Mouse (Mus musculus) heart, embryonic 10.5 days (tissue): ENCODE results near the gene Usp17la. TPM values are rescaled to one million over a fixed set of nuclear protein-coding genes. Genes with fewer than 3 reads are reported as not detected.
"Not testable (repeated sequence)": the region's sequence is repeated elsewhere in the genome, so short reads cannot be mapped to it uniquely, and the experiment has no call there.

Experiments
- DNase-seq: peaks from one replicate; pipeline ENCODE4 v3.0.0-alpha.2; 2017; ENCODE audit warnings: low spot score
- H3K27ac ChIP-seq: fragments of 300-500 bp; sonication (generic); 2 replicates; pipeline ENCODE4 v1.5.1; 2016; ENCODE audit warnings: mild to moderate bottlenecking
- H3K27me3 ChIP-seq: fragments of 300-500 bp; sonication (generic); 2 replicates; pipeline ENCODE4 v1.6.1; 2016; ENCODE audit warnings: mild to moderate bottlenecking; ENCODE audit not compliant: poor library complexity, insufficient read depth, severe bottlenecking
- H3K36me3 ChIP-seq: fragments of 300-500 bp; sonication (generic); 2 replicates; pipeline ENCODE4 v1.6.1; 2016; ENCODE audit warnings: mild to moderate bottlenecking, moderate library complexity
- H3K4me1 ChIP-seq: fragments of 300-500 bp; sonication (generic); 2 replicates; pipeline ENCODE4 v1.6.1; 2016; ENCODE audit warnings: mild to moderate bottlenecking
- H3K4me3 ChIP-seq: fragments of 300-500 bp; sonication (generic); 2 replicates; pipeline ENCODE4 v1.5.1; 2016; ENCODE audit warnings: mild to moderate bottlenecking, moderate library complexity
- H3K9me3 ChIP-seq: fragments of 300-500 bp; sonication (generic); 2 replicates; pipeline ENCODE4 v1.6.1; 2016; ENCODE audit warnings: mild to moderate bottlenecking, moderate library complexity
- WGBS: fragments of 180-500 bp; shearing (Covaris S2); methylation state at CpG from one replicate; pipeline ENCODE4 v1.1.7; 2016; 5-methylcytosine and 5-hydroxymethylcytosine counted together
- polyA plus RNA-seq: library from polyadenylated mRNA; unstranded; fragments of >200 nt; fragmentation: Nextera tagmentation; extraction: Ambion mirVana; gene quantifications from 2 replicates; pipeline ENCODE4 v1.2.1, GENCODE M21; 2016

Usp17la gene
- not detected in 2 replicates for polyA plus RNA-seq

DNA sequence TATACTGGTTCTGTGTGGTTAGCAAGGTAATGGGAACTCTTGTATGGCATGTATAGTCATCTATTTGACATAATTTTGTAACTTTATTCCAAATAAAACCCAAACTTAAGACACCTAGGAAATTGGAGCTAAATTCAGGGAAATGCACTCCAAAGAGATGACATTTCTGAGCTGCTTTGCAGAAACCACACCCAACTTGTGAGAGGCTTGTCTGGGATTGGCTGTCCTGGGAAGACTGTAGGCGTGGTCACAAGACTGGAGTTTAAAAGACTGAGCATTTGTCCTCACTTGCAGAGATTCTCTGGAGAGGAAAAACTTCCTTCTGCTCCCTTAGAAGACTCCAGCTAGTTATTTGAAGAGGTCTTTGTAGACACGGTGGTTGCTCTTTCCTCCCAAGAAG is at the start of gene Usp17la:
TSS of gene Usp17la (plus strand) at position 301 of the 400 bp plus-strand sequence.
- WGBS = 78% methylated on average over 2 of the region's 2 CpGs
- H3K27ac ChIP-seq, H3K27me3 ChIP-seq: not testable (repeated sequence)

DNA sequence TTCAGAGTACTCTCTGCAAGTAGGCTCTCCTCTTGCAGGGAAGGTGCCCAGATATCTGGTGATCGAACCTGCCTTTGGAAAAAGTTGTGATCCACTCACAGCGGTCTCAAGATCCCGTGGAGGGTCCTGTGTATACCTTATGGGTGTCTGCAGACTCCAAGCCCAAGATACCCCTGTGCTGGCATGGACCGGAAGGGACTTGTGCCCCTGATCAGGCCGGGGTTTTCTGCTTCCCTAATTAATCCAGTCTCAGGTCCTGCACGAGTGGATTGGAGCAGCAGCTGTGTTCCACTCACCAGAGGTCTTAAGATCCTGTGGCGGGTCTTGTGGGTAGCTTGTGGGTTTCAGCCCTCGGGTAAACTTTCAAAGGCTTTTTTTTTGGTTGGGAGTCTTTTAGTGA is 46.5 kb upstream of the Usp17la start:
- H3K27me3 ChIP-seq, H3K9me3 ChIP-seq, H3K4me3 ChIP-seq, H3K27ac ChIP-seq, H3K4me1 ChIP-seq, H3K36me3 ChIP-seq: not testable (repeated sequence)
- peak; percentile 73 for DNase-seq
- WGBS = 80% methylated on average over 8 of the region's 8 CpGs

More for the DNA sequence above, at the start of gene Usp17la:
- not testable (repeated sequence) for H3K36me3 ChIP-seq, H3K4me1 ChIP-seq, DNase-seq, H3K4me3 ChIP-seq, H3K9me3 ChIP-seq

DNA sequence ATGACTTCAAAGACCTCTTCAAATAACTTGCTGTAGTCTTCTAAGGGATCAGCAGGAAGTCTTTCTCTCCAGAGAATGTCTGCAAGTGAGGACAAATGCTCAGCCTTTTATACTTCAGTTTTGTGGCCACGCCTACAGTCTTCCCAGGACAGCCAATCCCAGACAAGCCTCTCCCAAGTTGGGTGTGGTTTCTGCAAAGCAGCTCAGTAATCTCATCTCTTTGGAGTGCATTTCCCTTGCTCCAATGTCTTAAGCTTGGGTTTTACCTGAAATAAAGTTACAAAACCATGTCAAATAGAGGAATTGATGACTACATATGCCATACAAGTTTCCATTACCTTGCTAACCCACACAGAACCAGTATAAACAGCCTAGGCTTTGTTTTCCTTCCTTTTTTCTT is 14.3 kb upstream of the Usp17la start, which contains the start of gene Usp17lb:
TSS of gene Usp17lb (minus strand) at position 101 of the 400 bp plus-strand sequence.
- no peak for DNase-seq
- H3K9me3 ChIP-seq = no peaks in the 10 kb centered on the region
- no peaks in the 10 kb centered on the region for H3K27me3 ChIP-seq
- no peaks in the 10 kb centered on the region for H3K4me1 ChIP-seq
- H3K4me3 ChIP-seq = no peak within 1 kb of the TSS
- no peak within 1 kb of the TSS for H3K27ac ChIP-seq
- 66% methylated on average over 1 of the region's 1 CpGs for whole genome bisulfite sequencing
- H3K36me3 ChIP-seq = no peaks in the 10 kb centered on the region

DNA sequence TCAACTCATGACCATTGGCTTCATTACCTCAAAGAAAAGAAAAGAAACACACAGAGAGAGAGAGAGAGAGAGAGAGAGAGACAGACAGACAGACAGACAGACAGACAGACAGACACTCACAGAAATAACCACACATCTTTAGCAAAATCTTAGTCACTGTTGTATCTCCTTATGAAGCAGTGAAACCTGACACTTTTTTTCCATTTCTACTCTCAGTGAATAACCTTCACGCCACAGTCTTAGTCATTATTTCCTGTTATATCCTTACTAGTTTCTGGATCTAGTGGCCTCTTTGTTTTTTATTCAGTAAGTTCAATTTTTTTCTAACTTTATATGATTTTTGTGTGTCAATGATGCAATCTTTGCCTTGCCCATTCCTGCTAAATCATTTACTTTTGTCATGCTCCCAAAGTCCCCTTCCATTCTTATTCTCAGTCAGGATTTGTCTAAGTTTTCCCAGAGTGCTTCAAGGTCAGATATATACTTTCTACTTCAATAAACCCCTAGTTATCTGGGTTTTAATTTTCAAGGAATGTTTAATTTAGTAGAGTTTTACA is 13.0 kb upstream of the Usp17la start:
- H3K27me3 ChIP-seq = no peaks in the 10 kb centered on the region
- no peaks in the 10 kb centered on the region for H3K36me3 ChIP-seq
- WGBS = 78% methylated on average over 1 of the region's 1 CpGs
- no peak overlapping the region for H3K4me3 ChIP-seq
- no peaks in the 10 kb centered on the region for H3K9me3 ChIP-seq
- no peak for DNase-seq
- H3K4me1 ChIP-seq = no peaks in the 10 kb centered on the region
- no peak overlapping the region for H3K27ac ChIP-seq

GRCm38 (mm10) chr7:104851546-104851945 is 5.3 kb upstream of the Usp17la start:
- not testable (repeated sequence) for H3K27me3 ChIP-seq, H3K4me1 ChIP-seq, DNase-seq, H3K4me3 ChIP-seq, H3K36me3 ChIP-seq, H3K27ac ChIP-seq, H3K9me3 ChIP-seq
- WGBS = 76% methylated on average over 2 of the region's 2 CpGs

DNA sequence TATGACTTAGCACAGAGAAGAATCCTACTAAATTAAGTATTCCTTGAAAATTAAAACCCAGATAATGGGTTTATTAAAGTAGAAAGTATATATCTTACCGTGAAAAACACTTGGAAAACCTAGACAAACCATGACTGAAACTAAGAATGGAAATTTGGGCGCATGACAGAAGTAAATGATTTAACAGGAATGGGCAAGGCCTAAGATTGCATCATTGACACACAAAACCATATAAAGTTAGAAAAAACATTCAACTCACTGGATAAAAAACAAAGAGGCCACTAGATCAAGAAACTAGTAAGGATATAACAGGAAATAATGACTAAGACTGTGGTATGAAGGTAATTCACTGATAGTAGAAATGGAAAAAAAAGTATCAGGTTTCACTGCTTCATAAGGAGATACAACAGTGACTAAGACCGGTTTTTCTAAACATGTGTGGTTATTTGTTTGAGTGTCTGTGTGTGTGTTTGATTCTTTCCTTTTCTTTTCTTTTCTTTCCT is 1.5 kb upstream of the Usp17la start:
- no peaks in the 10 kb centered on the region for H3K4me1 ChIP-seq
- H3K4me3 ChIP-seq = no peak overlapping the region
- H3K27ac ChIP-seq = no peak overlapping the region
- H3K9me3 ChIP-seq = no peaks in the 10 kb centered on the region
- no peaks in the 10 kb centered on the region for H3K36me3 ChIP-seq
- 73% methylated on average over 3 of the region's 3 CpGs for WGBS
- DNase-seq = no peak
- no peaks in the 10 kb centered on the region for H3K27me3 ChIP-seq

DNA sequence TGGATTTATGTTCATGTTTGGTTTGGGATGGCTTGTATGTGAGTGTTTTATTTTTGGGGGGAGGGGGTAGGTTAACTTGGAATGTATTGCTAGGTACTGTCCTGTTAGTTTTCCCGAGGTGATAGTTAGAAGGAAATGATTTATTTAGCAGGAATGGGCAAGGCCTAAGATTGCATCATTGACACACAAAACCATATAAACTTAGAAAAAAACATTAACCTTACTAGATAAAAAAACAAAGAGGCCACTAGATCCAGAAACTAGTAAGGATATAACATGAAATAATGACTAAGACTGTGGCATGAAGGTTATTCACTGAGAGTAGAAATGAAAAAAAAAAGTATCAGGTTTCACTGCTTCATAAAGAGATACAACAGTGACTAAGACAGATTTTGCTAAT is 874 bp downstream of the Usp17la start:
- no peaks in the 10 kb centered on the region for H3K27me3 ChIP-seq
- no peaks in the 10 kb centered on the region for H3K36me3 ChIP-seq
- WGBS = 59% methylated on average over 1 of the region's 1 CpGs
- no peak for DNase-seq
- no peak overlapping the region for H3K27ac ChIP-seq
- no peak overlapping the region for H3K4me3 ChIP-seq
- no peaks in the 10 kb centered on the region for H3K4me1 ChIP-seq
- H3K9me3 ChIP-seq = no peaks in the 10 kb centered on the region

- no peak overlapping the region for H3K4me3 ChIP-seq
- H3K36me3 ChIP-seq = no peaks in the 10 kb centered on the region
- no peak for DNase-seq
- WGBS = 73% methylated on average over 3 of the region's 3 CpGs
- H3K27ac ChIP-seq = no peak overlapping the region
- no peaks in the 10 kb centered on the region for H3K27me3 ChIP-seq
- H3K4me1 ChIP-seq = no peaks in the 10 kb centered on the region
- H3K9me3 ChIP-seq = no peaks in the 10 kb centered on the region
These were observed 4.6 kb downstream of the Usp17la start for GRCm38 (mm10) chr7:104861381-104861780.

- Histone ChIP-seq H3K9me3 (no peaks in the 10 kb centered on the region), H3K4me3 (no peak within 1 kb of the TSS), H3K36me3 (no peaks in the 10 kb centered on the region), H3K4me1 (no peaks in the 10 kb centered on the region), H3K27me3 (no peaks in the 10 kb centered on the region), H3K27ac (no peak within 1 kb of the TSS)
- WGBS = 35% methylated on average over 1 of the region's 1 CpGs
- no peak for DNase-seq
These were observed 20.9 kb downstream of the Usp17la start, which contains the start of gene Olfr665 for GRCm38 (mm10) chr7:104877731-104878130. Gene Olfr665 (plus strand): TSS chr7:104878031.

DNA sequence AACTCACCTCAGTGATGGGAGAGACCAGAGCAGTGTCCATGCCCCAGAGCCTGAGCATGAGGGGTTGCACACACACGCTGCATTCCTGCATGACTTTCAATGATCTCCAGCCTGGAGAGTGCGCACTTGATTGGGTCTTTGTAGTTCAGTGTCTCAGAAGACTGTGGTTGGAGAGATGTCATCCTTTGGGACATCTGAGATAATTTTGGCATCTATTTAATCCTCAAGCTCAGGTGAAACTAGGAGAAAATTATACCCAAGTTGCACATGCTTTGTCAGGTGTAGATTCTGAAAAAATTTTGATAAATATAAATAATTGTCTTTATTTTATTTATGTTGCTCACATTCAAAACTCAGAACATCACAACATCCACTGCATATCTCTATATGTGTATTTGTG is 39.0 kb downstream of the Usp17la start, which contains the start of gene Olfr666:
TSS of gene Olfr666 (minus strand) at position 101 of the 400 bp plus-strand sequence.
- Histone ChIP-seq H3K4me1 (no peaks in the 10 kb centered on the region), H3K4me3 (no peak within 1 kb of the TSS), H3K27ac (no peak within 1 kb of the TSS), H3K27me3 (no peaks in the 10 kb centered on the region), H3K9me3 (no peaks in the 10 kb centered on the region), H3K36me3 (no peaks in the 10 kb centered on the region)
- 80% methylated on average over 2 of the region's 2 CpGs for WGBS
- DNase-seq = no peak

Other genes starting within 250 kb of the Usp17la start
- gene Olfr656, start 243.1 kb upstream of the Usp17la start, polyA plus RNA-seq = not detected in 2 replicates
- not detected in 2 replicates for gene Olfr657, start 232.2 kb upstream of the Usp17la start, polyA plus RNA-seq
- gene Olfr658, start 209.7 kb upstream of the Usp17la start, polyA plus RNA-seq = not detected in 2 replicates
- gene Olfr659, start 190.3 kb upstream of the Usp17la start, polyA plus RNA-seq = not detected in 2 replicates
- not detected in 2 replicates for gene Olfr661, start 170.5 kb upstream of the Usp17la start, polyA plus RNA-seq
- gene Usp17le, start 79.5 kb upstream of the Usp17la start, polyA plus RNA-seq = not detected in 2 replicates
- not detected in 2 replicates for gene Usp17lb, start 14.4 kb upstream of the Usp17la start, polyA plus RNA-seq
- gene Olfr665, start 21.0 kb downstream of the Usp17la start, polyA plus RNA-seq = not detected in 2 replicates
- gene Olfr666, start 38.9 kb downstream of the Usp17la start, polyA plus RNA-seq = not detected in 2 replicates
- not detected in 2 replicates for gene Olfr667, start 64.5 kb downstream of the Usp17la start, polyA plus RNA-seq
- gene Olfr668, start 71.0 kb downstream of the Usp17la start, polyA plus RNA-seq = not detected in 2 replicates
- not detected in 2 replicates for gene Olfr669, start 77.2 kb downstream of the Usp17la start, polyA plus RNA-seq
- not detected in 2 replicates for gene Olfr670, start 105.6 kb downstream of the Usp17la start, polyA plus RNA-seq
- gene Olfr671, start 122.1 kb downstream of the Usp17la start, polyA plus RNA-seq = not detected in 2 replicates
- gene Olfr672, start 145.0 kb downstream of the Usp17la start, polyA plus RNA-seq = not detected in 2 replicates
- not detected in 2 replicates for gene Olfr675, start 171.5 kb downstream of the Usp17la start, polyA plus RNA-seq
- gene Olfr676, start 175.7 kb downstream of the Usp17la start, polyA plus RNA-seq = not detected in 2 replicates
- gene Olfr677, start 194.4 kb downstream of the Usp17la start, polyA plus RNA-seq = not detected in 2 replicates
- gene Olfr678, start 207.5 kb downstream of the Usp17la start, polyA plus RNA-seq = not detected in 2 replicates
- not detected in 2 replicates for gene Olfr679, start 224.2 kb downstream of the Usp17la start, polyA plus RNA-seq
- not detected in 2 replicates for gene Olfr680-ps1, start 235.8 kb downstream of the Usp17la start, polyA plus RNA-seq